Mouse (Mus musculus) bone marrow, adult 2 months (tissue): ENCODE data around the gene Hydin.

Experiments used
- CTCF ChIP-seq: fragments of 200-500 bp; IDR thresholded peaks from 2 replicates; pipeline ENCODE4 v1.5.1; 2011; ENCODE audit warnings: low read length, control low read depth; ENCODE audit not compliant: control insufficient read depth, insufficient read depth
- POLR2A ChIP-seq: fragments of 200-500 bp; IDR thresholded peaks from 2 replicates; pipeline ENCODE4 v1.6.1; 2011; ENCODE audit warnings: low read depth, mild to moderate bottlenecking, control low read depth, low read length, borderline replicate concordance; ENCODE audit not compliant: control insufficient read depth

- no peak for TF ChIP-seq CTCF
- no peak for TF ChIP-seq POLR2A
Measured at GRCm38 (mm10) chr8:110477256-110477655, 210.5 kb downstream of the Hydin start.
